Mouse (Mus musculus): ENCODE measurements at regions not wholly inside any gene's neighbourhood (a gene's known extent, or its start where the extent isn't known, plus 50 kb on each side); places are given as distances from the start of the nearest gene placed in this dataset.
A peak's percentile ranks its signal among the peaks of the same experiment; 100 is the strongest.

DNA sequence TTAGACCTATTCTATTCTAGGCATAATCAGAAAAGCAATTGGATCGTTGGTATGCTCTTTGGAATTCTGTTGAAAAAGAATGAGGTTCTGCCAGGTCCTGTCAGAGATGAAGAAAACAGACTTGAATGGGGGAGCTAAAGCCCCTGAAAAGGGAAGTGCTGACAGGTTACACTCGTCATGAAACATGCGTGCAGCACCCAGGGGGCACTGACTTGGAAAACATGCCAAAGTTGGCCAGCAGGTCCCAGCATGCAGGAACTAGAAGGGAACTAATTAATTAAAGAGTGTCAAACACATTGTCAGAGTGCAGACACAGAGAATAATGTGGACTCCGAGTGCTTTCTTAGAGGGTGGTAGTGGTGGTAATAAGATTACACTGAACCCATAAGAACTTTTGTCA, 346.2 kb upstream of the Smarca2 start:
- no peaks in the 10 kb centered on the region for H3K27me3 ChIP-seq (ENCODE audit: control insufficient read depth, insufficient read depth, low read length)
- H3K4me2 ChIP-seq (ENCODE audit: low read depth, low read length): no peak overlapping the region
- no peaks in the 10 kb centered on the region for H3K36me3 ChIP-seq (replicated peaks; ENCODE audit: control insufficient read depth, insufficient read depth, low read depth, low read length)
- no peaks in the 10 kb centered on the region for H3K4me1 ChIP-seq (ENCODE audit: control insufficient read depth, insufficient read depth, low read length)
- ATAC-seq (replicated peaks; ENCODE audit: insufficient number of reproducible peaks, low FRiP score, low TSS enrichment, low read depth) (no peak), DNase-seq (ENCODE audit: low spot score) (no peak)
- 75% methylated on average over 4 of the region's 4 CpGs for WGBS
- no peak overlapping the region for H3K27ac ChIP-seq (replicated peaks; ENCODE audit: low read depth, low read length)
- H3K9ac ChIP-seq (replicated peaks; ENCODE audit: low read length): no peak overlapping the region
- H3K4me3 ChIP-seq (ENCODE audit: low read depth, low read length): no peak overlapping the region
- no peaks in the 10 kb centered on the region for H3K9me3 ChIP-seq (replicated peaks; ENCODE audit: control insufficient read depth, low read length)

DNA sequence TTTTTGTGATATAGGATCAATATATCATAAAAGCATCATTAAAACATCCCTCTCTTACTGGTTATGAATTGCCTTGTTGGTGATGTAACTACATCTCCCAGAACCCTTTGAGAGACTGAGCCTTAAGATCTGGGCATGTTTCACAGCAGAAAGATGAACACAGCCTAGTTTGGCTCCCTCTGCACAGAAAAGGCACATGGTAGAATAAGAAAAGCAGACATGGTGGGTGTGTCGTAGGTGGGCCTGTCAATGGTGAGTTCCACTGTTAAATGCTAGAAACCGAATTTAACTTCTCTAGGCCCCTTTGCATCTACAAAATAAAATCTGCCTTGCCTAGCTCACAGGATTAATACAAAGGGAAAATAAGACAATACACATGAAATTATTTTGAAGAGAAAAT, 343.3 kb upstream of the Smarca2 start:
- WGBS: 81% methylated on average over 2 of the region's 2 CpGs
- H3K9me3 ChIP-seq (replicated peaks; ENCODE audit: control insufficient read depth, low read length): no peaks in the 10 kb centered on the region
- no peaks in the 10 kb centered on the region for H3K27me3 ChIP-seq (ENCODE audit: control insufficient read depth, insufficient read depth, low read length)
- no peaks in the 10 kb centered on the region for H3K36me3 ChIP-seq (replicated peaks; ENCODE audit: control insufficient read depth, insufficient read depth, low read depth, low read length)
- H3K4me3 ChIP-seq (ENCODE audit: low read depth, low read length): no peak overlapping the region
- no peak overlapping the region for H3K4me2 ChIP-seq (ENCODE audit: low read depth, low read length)
- DNase-seq (ENCODE audit: low spot score) (no peak), ATAC-seq (replicated peaks; ENCODE audit: insufficient number of reproducible peaks, low FRiP score, low TSS enrichment, low read depth) (no peak)
- H3K27ac ChIP-seq (replicated peaks; ENCODE audit: low read depth, low read length): no peak overlapping the region
- no peak overlapping the region for H3K9ac ChIP-seq (replicated peaks; ENCODE audit: low read length)
- no peaks in the 10 kb centered on the region for H3K4me1 ChIP-seq (ENCODE audit: control insufficient read depth, insufficient read depth, low read length)

DNA sequence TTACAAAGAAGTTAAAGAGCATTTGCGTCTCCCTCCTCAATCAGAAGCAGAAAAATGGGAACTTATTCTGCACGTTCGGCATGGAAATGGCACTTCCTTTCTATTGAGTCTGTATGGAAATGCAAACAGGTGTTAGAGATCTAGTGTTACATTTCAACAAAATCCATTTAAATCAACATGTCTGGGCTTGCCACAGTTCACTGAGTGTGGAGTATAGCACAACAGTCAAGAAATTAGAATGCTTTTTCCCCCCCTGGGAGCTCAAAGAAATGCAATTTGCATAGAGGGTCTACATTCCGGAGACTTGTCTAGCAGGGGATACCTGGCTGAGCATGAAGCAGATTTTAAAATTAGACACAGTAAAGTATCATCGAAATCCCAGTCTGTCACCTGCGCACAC, 308.5 kb upstream of the Smarca2 start:
- WGBS: 74% methylated on average over 6 of the region's 6 CpGs
- no peak for ATAC-seq (replicated peaks; ENCODE audit: insufficient number of reproducible peaks, low FRiP score, low TSS enrichment, low read depth)
- DNase-seq (ENCODE audit: low spot score): peak; percentile 3

DNA sequence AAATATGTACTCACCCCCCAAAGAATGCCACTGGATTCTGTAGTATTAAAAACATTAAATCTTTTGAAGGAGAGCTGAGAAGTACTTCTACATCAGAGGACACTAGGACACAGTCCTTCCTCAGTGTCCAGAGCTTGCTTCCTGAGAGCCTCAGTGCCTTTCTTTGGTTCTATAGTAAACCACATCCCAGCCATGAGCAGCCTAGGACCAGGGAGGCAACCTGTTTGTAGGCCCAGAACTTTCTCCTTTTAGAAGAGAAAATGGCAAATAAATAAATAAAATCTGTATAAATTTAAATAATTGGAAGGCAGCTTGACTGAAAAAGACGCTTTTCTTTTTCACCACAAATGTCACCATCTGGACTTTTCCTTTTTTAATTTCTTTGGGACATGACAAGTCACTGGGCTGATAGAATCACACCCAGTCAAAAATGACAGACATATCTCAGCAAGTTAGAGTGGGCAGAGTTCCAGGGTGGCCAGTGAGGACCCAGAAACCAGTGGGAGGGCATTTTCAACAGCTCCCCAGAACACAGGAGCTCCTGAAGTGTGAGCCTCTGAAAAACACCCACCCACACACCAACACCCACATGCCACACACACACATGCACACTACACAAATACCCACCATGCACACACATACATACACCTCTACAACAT, 296.2 kb upstream of the Smarca2 start:
- H3K4me1 ChIP-seq (ENCODE audit: control insufficient read depth, insufficient read depth, low read length): no peaks in the 10 kb centered on the region
- no peaks in the 10 kb centered on the region for H3K27me3 ChIP-seq (ENCODE audit: control insufficient read depth, insufficient read depth, low read length)
- DNase-seq (ENCODE audit: low spot score) (no peak), ATAC-seq (replicated peaks; ENCODE audit: insufficient number of reproducible peaks, low FRiP score, low TSS enrichment, low read depth) (no peak)
- H3K36me3 ChIP-seq (replicated peaks; ENCODE audit: control insufficient read depth, insufficient read depth, low read depth, low read length): no peaks in the 10 kb centered on the region
- no peak overlapping the region for H3K4me3 ChIP-seq (ENCODE audit: low read depth, low read length)
- no peak overlapping the region for H3K27ac ChIP-seq (replicated peaks; ENCODE audit: low read depth, low read length)
- H3K4me2 ChIP-seq (ENCODE audit: low read depth, low read length): no peak overlapping the region
- no peaks in the 10 kb centered on the region for H3K9me3 ChIP-seq (replicated peaks; ENCODE audit: control insufficient read depth, low read length)
- WGBS: 92% methylated on average over 1 of the region's 1 CpGs
- no peak overlapping the region for H3K9ac ChIP-seq (replicated peaks; ENCODE audit: low read length)

More for the DNA sequence above, 308.5 kb upstream of the Smarca2 start:
- H3K27me3 ChIP-seq (ENCODE audit: control insufficient read depth, insufficient read depth, low read length): no peaks in the 10 kb centered on the region
- H3K9ac ChIP-seq (replicated peaks; ENCODE audit: low read length): no peak overlapping the region
- H3K36me3 ChIP-seq (replicated peaks; ENCODE audit: control insufficient read depth, insufficient read depth, low read depth, low read length): no peaks in the 10 kb centered on the region
- H3K4me1 ChIP-seq (ENCODE audit: control insufficient read depth, insufficient read depth, low read length): no peaks in the 10 kb centered on the region
- H3K4me3 ChIP-seq (ENCODE audit: low read depth, low read length): no peak overlapping the region
- H3K27ac ChIP-seq (replicated peaks; ENCODE audit: low read depth, low read length): no peak overlapping the region
- H3K9me3 ChIP-seq (replicated peaks; ENCODE audit: control insufficient read depth, low read length): no peaks in the 10 kb centered on the region
- no peak overlapping the region for H3K4me2 ChIP-seq (ENCODE audit: low read depth, low read length)

DNA sequence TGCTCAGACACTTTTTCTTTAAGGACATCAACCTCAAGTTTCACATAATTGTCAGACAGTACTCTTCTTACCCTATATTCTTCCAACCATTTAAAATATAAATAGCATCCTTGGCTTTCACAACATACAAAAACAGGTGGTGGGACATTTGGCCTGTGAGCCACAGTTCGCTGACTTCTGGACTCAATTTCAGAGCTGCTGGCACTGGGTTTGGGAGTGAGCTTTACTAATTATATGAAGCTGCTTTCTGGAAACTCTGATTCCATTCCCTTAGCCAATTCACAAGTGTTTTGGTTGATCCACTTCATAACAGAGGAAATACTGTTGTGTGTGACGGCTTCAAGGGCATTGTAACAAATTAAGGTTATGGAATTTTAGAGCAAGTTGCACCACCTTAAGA, 285.9 kb upstream of the Smarca2 start:
- H3K36me3 ChIP-seq (replicated peaks; ENCODE audit: control insufficient read depth, insufficient read depth, low read depth, low read length): no peaks in the 10 kb centered on the region
- H3K9ac ChIP-seq (replicated peaks; ENCODE audit: low read length): no peak overlapping the region
- no peaks in the 10 kb centered on the region for H3K9me3 ChIP-seq (replicated peaks; ENCODE audit: control insufficient read depth, low read length)
- no peak overlapping the region for H3K4me2 ChIP-seq (ENCODE audit: low read depth, low read length)
- H3K27me3 ChIP-seq (ENCODE audit: control insufficient read depth, insufficient read depth, low read length): no peaks in the 10 kb centered on the region
- 84% methylated on average over 2 of the region's 2 CpGs for WGBS
- no peak for DNase-seq (ENCODE audit: low spot score)
- no peaks in the 10 kb centered on the region for H3K4me1 ChIP-seq (ENCODE audit: control insufficient read depth, insufficient read depth, low read length)
- H3K27ac ChIP-seq (replicated peaks; ENCODE audit: low read depth, low read length): no peak overlapping the region
- H3K4me3 ChIP-seq (ENCODE audit: low read depth, low read length): no peak overlapping the region
- no peak for ATAC-seq (replicated peaks; ENCODE audit: insufficient number of reproducible peaks, low FRiP score, low TSS enrichment, low read depth)

DNA sequence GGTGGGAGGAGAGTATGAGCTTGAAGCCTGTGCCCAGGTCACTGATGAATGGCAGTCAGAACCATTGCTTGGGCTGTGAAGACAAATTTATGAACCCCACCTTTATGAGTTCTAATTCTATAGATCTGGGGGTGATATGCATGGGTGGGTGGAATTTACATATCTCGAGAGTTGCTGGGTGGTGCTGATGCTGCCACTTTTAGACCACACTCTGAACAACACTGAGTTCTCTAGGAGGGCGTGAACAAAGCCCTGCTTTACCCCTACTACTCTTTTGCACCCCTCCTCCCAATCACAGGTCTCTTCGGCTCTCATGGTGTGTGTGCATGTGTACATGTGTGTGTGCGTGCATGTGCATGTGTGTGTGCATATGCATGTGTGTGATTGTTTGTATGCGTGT, 281.2 kb upstream of the Smarca2 start:
- Histone ChIP-seq H3K27ac (replicated peaks; ENCODE audit: low read depth, low read length) (no peak overlapping the region), H3K27me3 (ENCODE audit: control insufficient read depth, insufficient read depth, low read length) (no peaks in the 10 kb centered on the region), H3K4me3 (ENCODE audit: low read depth, low read length) (no peak overlapping the region), H3K9ac (replicated peaks; ENCODE audit: low read length) (no peak overlapping the region), H3K4me1 (ENCODE audit: control insufficient read depth, insufficient read depth, low read length) (no peaks in the 10 kb centered on the region), H3K4me2 (ENCODE audit: low read depth, low read length) (no peak overlapping the region), H3K36me3 (replicated peaks; ENCODE audit: control insufficient read depth, insufficient read depth, low read depth, low read length) (no peaks in the 10 kb centered on the region), H3K9me3 (replicated peaks; ENCODE audit: control insufficient read depth, low read length) (no peaks in the 10 kb centered on the region)
- ATAC-seq (replicated peaks; ENCODE audit: insufficient number of reproducible peaks, low FRiP score, low TSS enrichment, low read depth) (no peak), DNase-seq (ENCODE audit: low spot score) (no peak)
- WGBS: 88% methylated on average over 5 of the region's 5 CpGs

DNA sequence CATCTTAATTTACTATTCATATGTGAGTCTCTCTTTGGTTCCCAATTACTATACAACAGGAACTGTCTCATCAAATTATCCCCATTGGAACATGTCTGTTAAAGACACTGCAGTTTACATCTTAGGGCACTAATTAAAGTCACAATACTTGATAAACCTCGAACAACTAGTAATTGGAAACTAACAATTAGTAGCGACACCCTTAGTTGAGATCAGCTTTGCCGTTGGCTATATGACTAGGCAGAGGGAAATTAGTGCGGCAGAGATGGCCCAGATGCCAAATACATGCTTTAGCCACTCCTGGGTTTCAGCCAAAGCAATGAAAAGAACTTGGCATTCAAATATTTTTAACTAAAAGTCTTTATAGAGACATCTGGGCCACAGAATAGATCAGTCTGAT, 265.7 kb upstream of the Smarca2 start:
- ATAC-seq (replicated peaks; ENCODE audit: insufficient number of reproducible peaks, low FRiP score, low TSS enrichment, low read depth) (no peak), DNase-seq (ENCODE audit: low spot score) (no peak)
- Histone ChIP-seq H3K27ac (replicated peaks; ENCODE audit: low read depth, low read length) (no peak overlapping the region), H3K9me3 (replicated peaks; ENCODE audit: control insufficient read depth, low read length) (no peaks in the 10 kb centered on the region), H3K4me1 (ENCODE audit: control insufficient read depth, insufficient read depth, low read length) (no peaks in the 10 kb centered on the region), H3K36me3 (replicated peaks; ENCODE audit: control insufficient read depth, insufficient read depth, low read depth, low read length) (no peaks in the 10 kb centered on the region), H3K4me3 (ENCODE audit: low read depth, low read length) (no peak overlapping the region), H3K4me2 (ENCODE audit: low read depth, low read length) (no peak overlapping the region), H3K9ac (replicated peaks; ENCODE audit: low read length) (no peak overlapping the region), H3K27me3 (ENCODE audit: control insufficient read depth, insufficient read depth, low read length) (no peaks in the 10 kb centered on the region)
- 89% methylated on average over 4 of the region's 4 CpGs for WGBS

DNA sequence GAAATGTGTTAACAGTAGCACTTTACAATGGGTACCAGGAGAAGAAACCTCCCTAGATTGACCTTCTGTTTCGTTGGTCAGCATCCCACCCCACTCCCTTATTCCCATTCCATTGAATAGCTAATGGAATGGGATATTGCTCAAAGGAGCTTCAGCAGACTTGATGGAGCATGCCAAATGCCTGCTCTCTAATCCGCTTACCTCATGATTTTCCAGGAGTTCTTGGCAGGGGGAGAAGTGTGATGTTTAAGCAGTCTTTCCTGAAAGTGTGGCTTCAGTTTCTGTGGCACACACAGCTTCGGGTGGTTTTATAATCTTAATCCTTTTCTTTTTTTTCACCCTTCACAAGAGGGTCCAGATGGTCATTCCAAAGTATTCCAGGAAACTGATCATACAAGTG, 264.7 kb upstream of the Smarca2 start:
- 68% methylated on average over 3 of the region's 3 CpGs for WGBS
- DNase-seq (ENCODE audit: low spot score) (no peak), ATAC-seq (replicated peaks; ENCODE audit: insufficient number of reproducible peaks, low FRiP score, low TSS enrichment, low read depth) (no peak)
- H3K36me3 ChIP-seq (replicated peaks; ENCODE audit: control insufficient read depth, insufficient read depth, low read depth, low read length): no peaks in the 10 kb centered on the region
- H3K4me3 ChIP-seq (ENCODE audit: low read depth, low read length): no peak overlapping the region
- no peaks in the 10 kb centered on the region for H3K9me3 ChIP-seq (replicated peaks; ENCODE audit: control insufficient read depth, low read length)
- no peak overlapping the region for H3K9ac ChIP-seq (replicated peaks; ENCODE audit: low read length)
- no peak overlapping the region for H3K4me2 ChIP-seq (ENCODE audit: low read depth, low read length)
- H3K4me1 ChIP-seq (ENCODE audit: control insufficient read depth, insufficient read depth, low read length): no peaks in the 10 kb centered on the region
- H3K27ac ChIP-seq (replicated peaks; ENCODE audit: low read depth, low read length): no peak overlapping the region
- H3K27me3 ChIP-seq (ENCODE audit: control insufficient read depth, insufficient read depth, low read length): no peaks in the 10 kb centered on the region
